Mouse (Mus musculus) hindbrain, embryonic 13.5 days (tissue): ENCODE results near the gene Zfp719. TPM values are rescaled to one million over a fixed set of nuclear protein-coding genes. Genes with fewer than 3 reads are reported as not detected.

Experiments used
- ATAC-seq: fragments of 200-750 bp; cut with Nextera tagmentation; 2 replicates; pipeline ENCODE4 v1.8.0; 2017; ENCODE audit warnings: moderate TSS enrichment; ENCODE audit not compliant: low FRiP score
- H3K27ac ChIP-seq: fragments of 300-500 bp; sonication (generic); 2 replicates; pipeline ENCODE4 v1.5.1; 2015; ENCODE audit warnings: inconsistent platforms, mild to moderate bottlenecking, moderate library complexity
- H3K27me3 ChIP-seq: fragments of 300-500 bp; sonication (generic); 2 replicates; pipeline ENCODE4 v1.6.1; 2015; ENCODE audit warnings: mild to moderate bottlenecking, inconsistent platforms
- H3K36me3 ChIP-seq: fragments of 300-500 bp; sonication (generic); 2 replicates; pipeline ENCODE4 v1.6.1; 2015; ENCODE audit warnings: mild to moderate bottlenecking, inconsistent platforms
- H3K4me1 ChIP-seq: fragments of 300-500 bp; sonication (generic); replicated peaks from 2 replicates; pipeline ENCODE4 v1.6.1; 2015; ENCODE audit warnings: inconsistent platforms
- H3K4me2 ChIP-seq: fragments of 300-500 bp; sonication (generic); 2 replicates; pipeline ENCODE4 v1.6.1; 2015; ENCODE audit warnings: inconsistent platforms, mild to moderate bottlenecking, moderate library complexity
- H3K4me3 ChIP-seq: fragments of 300-500 bp; sonication (generic); 2 replicates; pipeline ENCODE4 v1.5.1; 2015; ENCODE audit warnings: mild to moderate bottlenecking, inconsistent platforms
- H3K9ac ChIP-seq: fragments of 300-500 bp; sonication (generic); 2 replicates; pipeline ENCODE4 v1.6.1; 2015; ENCODE audit warnings: mild to moderate bottlenecking, inconsistent platforms
- H3K9me3 ChIP-seq: fragments of 300-500 bp; sonication (generic); 2 replicates; pipeline ENCODE4 v1.6.1; 2016; ENCODE audit warnings: inconsistent platforms
- WGBS: fragments of 180-500 bp; shearing (Covaris S2); methylation state at CpG from one replicate; pipeline ENCODE4 v1.1.7; 2015; 5-methylcytosine and 5-hydroxymethylcytosine counted together
- polyA plus RNA-seq: library from polyadenylated mRNA; unstranded; fragments of >200 nt; fragmentation: Nextera tagmentation; extraction: Ambion mirVana; gene quantifications from 2 replicates; pipeline ENCODE4 v1.2.1, GENCODE M21; 2015

Gene Zfp719
- polyA plus RNA-seq, 1 experiment from 2014 or later = 15.1 TPM

GRCm38 (mm10) chr7:43556901-43557300, 22.5 kb upstream of the Zfp719 start:
- no peak for ATAC-seq

DNA sequence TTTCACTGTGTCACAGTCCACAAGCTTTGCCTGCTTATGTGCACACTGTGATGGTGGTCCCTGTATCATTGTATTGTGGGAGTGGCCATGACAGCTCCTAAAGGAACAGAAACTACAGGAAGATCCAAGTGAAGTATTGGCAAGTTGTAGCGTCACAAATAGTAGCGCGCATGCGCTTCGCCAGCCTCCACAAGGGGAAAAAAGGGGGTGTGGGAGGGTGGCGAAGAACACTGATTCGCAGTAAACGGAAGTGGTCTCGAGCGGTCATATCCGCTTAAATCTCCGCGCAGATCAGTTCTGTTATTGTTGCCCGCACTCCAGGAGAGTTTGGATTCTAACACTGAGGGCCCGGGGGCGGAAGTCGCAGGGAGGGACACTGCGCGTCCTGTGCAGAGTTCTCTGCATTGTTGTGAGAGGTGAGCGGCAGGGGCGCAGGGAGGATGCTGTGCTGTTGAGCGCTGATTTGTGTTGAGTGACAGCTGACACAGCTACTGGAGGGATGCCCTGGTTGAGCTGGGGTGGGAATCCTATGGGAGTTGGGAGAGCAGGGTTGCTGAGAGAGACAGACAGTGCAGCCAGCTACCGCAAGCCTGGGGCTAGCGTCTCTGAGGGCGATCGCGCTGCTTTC, 17.3 kb upstream of the Zfp719 start, which contains the start of gene Zfp658:
Zfp658 (plus strand) TSS at position 251 of the 628 bp plus-strand sequence.
- peaks cover 24% of the 10 kb centered on the region for H3K4me1 ChIP-seq
- peak; percentile 94 for ATAC-seq
- H3K9me3 ChIP-seq = no peaks in the 10 kb centered on the region
- H3K4me3 ChIP-seq = peak within 1 kb of the TSS; percentile 83
- peaks cover 20% of the 10 kb centered on the region for H3K36me3 ChIP-seq
- 0% methylated on average over 27 of the region's 27 CpGs for WGBS
- peak within 1 kb of the TSS; percentile 87 for H3K9ac ChIP-seq
- peak within 1 kb of the TSS; percentile 92 for H3K27ac ChIP-seq
- H3K27me3 ChIP-seq = no peaks in the 10 kb centered on the region
- peak within 1 kb of the TSS; percentile 77 for H3K4me2 ChIP-seq

More at GRCm38 (mm10) chr7:43556901-43557300, 22.5 kb upstream of the Zfp719 start:
- Histone ChIP-seq H3K27ac (no peak overlapping the region), H3K4me1 (no peaks in the 10 kb centered on the region), H3K4me2 (no peak overlapping the region), H3K9me3 (no peaks in the 10 kb centered on the region), H3K36me3 (no peaks in the 10 kb centered on the region), H3K9ac (no peak overlapping the region), H3K4me3 (no peak overlapping the region), H3K27me3 (no peaks in the 10 kb centered on the region)
- WGBS = 92% methylated on average over 1 of the region's 1 CpGs

GRCm38 (mm10) chr7:43562651-43563070, 16.7 kb upstream of the Zfp719 start:
- H3K4me3 ChIP-seq = peak overlapping the region; percentile 83
- peaks cover 24% of the 10 kb centered on the region for H3K4me1 ChIP-seq
- peak overlapping the region; percentile 92 for H3K27ac ChIP-seq
- H3K27me3 ChIP-seq = no peaks in the 10 kb centered on the region
- H3K36me3 ChIP-seq = peaks cover 25% of the 10 kb centered on the region
- peak overlapping the region; percentile 87 for H3K9ac ChIP-seq
- ATAC-seq = peak; percentile 18; the same call in 1 of the 2 replicates
- H3K4me2 ChIP-seq = peak overlapping the region; percentile 77
- H3K9me3 ChIP-seq = no peaks in the 10 kb centered on the region
- 0% methylated on average over 10 of the region's 10 CpGs for WGBS

- H3K27ac ChIP-seq = no peak overlapping the region; the same call in 1 of the 2 replicates
- ATAC-seq = no peak
- H3K4me2 ChIP-seq = peak overlapping the region; percentile 77
- peak overlapping the region; percentile 83 for H3K4me3 ChIP-seq
- H3K9ac ChIP-seq = peak overlapping the region; percentile 87
- H3K27me3 ChIP-seq = no peaks in the 10 kb centered on the region
- H3K4me1 ChIP-seq = peaks cover 24% of the 10 kb centered on the region
- H3K9me3 ChIP-seq = no peaks in the 10 kb centered on the region
- WGBS = 56% methylated on average over 6 of the region's 6 CpGs
- H3K36me3 ChIP-seq = peaks cover 32% of the 10 kb centered on the region
Measured at GRCm38 (mm10) chr7:43563300-43563699, 16.1 kb upstream of the Zfp719 start.

GRCm38 (mm10) chr7:43571216-43571615, 8.2 kb upstream of the Zfp719 start:
- Histone ChIP-seq H3K9me3 (no peaks in the 10 kb centered on the region), H3K4me1 (no peaks in the 10 kb centered on the region), H3K27ac (no peak overlapping the region), H3K27me3 (no peaks in the 10 kb centered on the region), H3K9ac (no peak overlapping the region), H3K4me2 (no peak overlapping the region), H3K36me3 (peaks cover 82% of the 10 kb centered on the region), H3K4me3 (no peak overlapping the region)
- ATAC-seq = no peak
- WGBS = 92% methylated on average over 2 of the region's 2 CpGs

DNA sequence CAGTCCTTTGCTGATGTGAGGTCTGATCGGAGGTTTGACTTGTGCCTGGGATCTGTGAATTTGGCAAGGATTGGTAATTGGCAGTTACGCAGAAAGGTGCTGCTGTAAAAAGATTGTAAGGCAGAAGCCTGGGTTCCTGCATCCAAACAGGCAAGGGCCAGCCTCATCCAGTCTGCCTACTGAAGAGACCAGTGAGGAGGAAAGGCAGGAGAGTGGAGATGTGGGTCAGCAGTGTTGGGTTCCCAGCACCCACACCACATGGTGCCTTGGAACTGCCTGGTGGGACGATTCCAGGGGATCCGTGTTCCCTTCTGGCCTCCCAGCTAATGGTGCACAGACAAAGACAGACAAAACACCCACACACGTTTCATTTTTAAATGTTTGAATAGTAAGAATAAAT, 1.1 kb downstream of the Zfp719 start:
- WGBS = 73% methylated on average over 5 of the region's 5 CpGs
- H3K36me3 ChIP-seq = peaks cover 23% of the 10 kb centered on the region
- peak overlapping the region; percentile 72 for H3K4me2 ChIP-seq
- H3K27ac ChIP-seq = peak overlapping the region; percentile 92
- H3K9me3 ChIP-seq = no peaks in the 10 kb centered on the region
- H3K27me3 ChIP-seq = no peaks in the 10 kb centered on the region
- H3K4me3 ChIP-seq = peak overlapping the region; percentile 69
- H3K9ac ChIP-seq = peak overlapping the region; percentile 84
- ATAC-seq = no peak
- peaks cover 26% of the 10 kb centered on the region for H3K4me1 ChIP-seq

DNA sequence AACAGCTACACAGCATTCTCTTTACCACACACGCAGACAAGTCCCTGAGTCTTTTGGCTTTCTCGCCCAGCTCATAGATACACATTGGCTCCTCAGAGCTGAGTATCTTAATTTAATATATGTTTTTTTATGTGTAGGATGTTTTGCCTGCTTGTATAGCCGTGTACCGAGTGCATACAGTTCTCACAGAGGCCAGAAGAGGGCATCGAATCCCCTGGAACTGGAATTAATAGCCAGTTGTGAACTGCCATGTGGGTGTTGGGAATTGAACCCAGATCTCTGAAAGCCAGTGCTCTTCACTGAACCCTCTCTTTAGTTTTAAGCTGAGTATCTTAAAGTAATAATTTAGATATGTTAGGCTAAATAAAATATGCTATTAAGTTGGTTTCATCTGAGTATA, 5.4 kb downstream of the Zfp719 start:
- H3K9me3 ChIP-seq = no peaks in the 10 kb centered on the region
- no peak overlapping the region for H3K27ac ChIP-seq
- 93% methylated on average over 5 of the region's 5 CpGs for WGBS
- H3K36me3 ChIP-seq = peaks cover 62% of the 10 kb centered on the region
- peaks cover 26% of the 10 kb centered on the region for H3K4me1 ChIP-seq
- H3K4me2 ChIP-seq = no peak overlapping the region
- no peak for ATAC-seq
- H3K9ac ChIP-seq = no peak overlapping the region
- H3K4me3 ChIP-seq = no peak overlapping the region
- H3K27me3 ChIP-seq = no peaks in the 10 kb centered on the region

- Histone ChIP-seq H3K9ac (no peak overlapping the region), H3K9me3 (no peaks in the 10 kb centered on the region), H3K27ac (no peak overlapping the region), H3K36me3 (no peaks in the 10 kb centered on the region), H3K4me2 (no peak overlapping the region), H3K4me3 (no peak overlapping the region), H3K27me3 (no peaks in the 10 kb centered on the region), H3K4me1 (peaks cover 4% of the 10 kb centered on the region; the same call in 1 of the 2 replicates)
- WGBS = 33% methylated on average over 5 of the region's 5 CpGs
- ATAC-seq = no peak
Measured at GRCm38 (mm10) chr7:43601884-43602283, 22.5 kb downstream of the Zfp719 start.

DNA sequence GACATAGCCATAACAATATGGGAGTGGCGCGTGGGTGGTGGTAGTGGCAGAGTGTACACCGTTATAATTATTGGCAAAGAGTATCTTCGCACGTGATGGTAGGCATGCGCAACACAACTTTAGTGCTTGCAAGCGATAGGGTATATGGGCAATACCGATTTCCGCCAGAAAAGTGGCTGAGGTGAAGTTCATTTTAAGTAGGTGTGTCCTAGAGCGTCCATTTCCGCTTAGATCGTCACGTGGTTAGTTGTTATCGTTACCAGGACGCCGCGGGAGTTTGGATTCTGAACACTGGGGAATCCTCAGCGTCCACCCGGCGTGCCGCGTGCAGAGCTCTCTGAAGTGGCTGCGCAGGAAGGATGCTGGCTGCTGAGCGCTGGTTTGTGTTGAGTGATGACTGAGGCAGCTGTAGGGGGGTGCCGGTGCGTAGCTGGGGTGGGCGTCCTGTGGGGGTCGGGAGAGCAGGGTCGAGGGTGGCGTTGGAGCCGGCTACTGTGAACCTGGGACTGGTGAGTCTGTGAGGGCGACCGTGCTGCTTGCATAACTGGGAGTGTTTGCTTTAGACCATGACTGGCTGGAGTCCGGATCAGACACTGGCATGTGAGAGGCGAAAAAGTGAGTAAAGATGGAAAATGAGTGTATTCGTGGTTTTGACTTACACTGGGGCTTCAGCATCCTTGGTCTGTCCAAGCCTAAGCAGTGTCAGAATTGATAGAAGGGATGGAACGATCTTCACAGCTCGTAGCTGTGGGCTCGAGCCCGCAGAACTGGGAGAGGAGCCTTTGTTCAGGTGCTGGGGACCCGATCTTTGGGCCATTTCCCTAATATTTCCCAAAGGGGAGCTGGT, 27.7 kb downstream of the Zfp719 start, which contains the start of gene Zfp819:
Zfp819 (plus strand) TSS at position 274 of the 847 bp plus-strand sequence.
- H3K36me3 ChIP-seq = no peaks in the 10 kb centered on the region
- peak within 1 kb of the TSS; percentile 78 for H3K4me2 ChIP-seq
- peak; percentile 90 for ATAC-seq
- H3K27me3 ChIP-seq = peaks cover 9% of the 10 kb centered on the region; the same call in 1 of the 2 replicates
- no peak within 1 kb of the TSS for H3K27ac ChIP-seq
- 17% methylated on average over 41 of the region's 41 CpGs for WGBS
- H3K9me3 ChIP-seq = no peaks in the 10 kb centered on the region
- H3K4me1 ChIP-seq = peaks cover 12% of the 10 kb centered on the region
- peak within 1 kb of the TSS; percentile 46 for H3K4me3 ChIP-seq
- H3K9ac ChIP-seq = peak within 1 kb of the TSS; percentile 62; the same call in 1 of the 2 replicates

- H3K4me3 ChIP-seq = peak overlapping the region; percentile 46
- peaks cover 9% of the 10 kb centered on the region; the same call in 1 of the 2 replicates for H3K27me3 ChIP-seq
- H3K36me3 ChIP-seq = no peaks in the 10 kb centered on the region
- no peaks in the 10 kb centered on the region for H3K9me3 ChIP-seq
- peaks cover 9% of the 10 kb centered on the region for H3K4me1 ChIP-seq
- ATAC-seq = peak; percentile 21; the same call in 1 of the 2 replicates
- peak overlapping the region; percentile 78 for H3K4me2 ChIP-seq
- no peak overlapping the region for H3K27ac ChIP-seq
- WGBS = 43% methylated on average over 5 of the region's 5 CpGs
- H3K9ac ChIP-seq = no peak overlapping the region
Measured at GRCm38 (mm10) chr7:43607743-43608287, 28.4 kb downstream of the Zfp719 start.

DNA sequence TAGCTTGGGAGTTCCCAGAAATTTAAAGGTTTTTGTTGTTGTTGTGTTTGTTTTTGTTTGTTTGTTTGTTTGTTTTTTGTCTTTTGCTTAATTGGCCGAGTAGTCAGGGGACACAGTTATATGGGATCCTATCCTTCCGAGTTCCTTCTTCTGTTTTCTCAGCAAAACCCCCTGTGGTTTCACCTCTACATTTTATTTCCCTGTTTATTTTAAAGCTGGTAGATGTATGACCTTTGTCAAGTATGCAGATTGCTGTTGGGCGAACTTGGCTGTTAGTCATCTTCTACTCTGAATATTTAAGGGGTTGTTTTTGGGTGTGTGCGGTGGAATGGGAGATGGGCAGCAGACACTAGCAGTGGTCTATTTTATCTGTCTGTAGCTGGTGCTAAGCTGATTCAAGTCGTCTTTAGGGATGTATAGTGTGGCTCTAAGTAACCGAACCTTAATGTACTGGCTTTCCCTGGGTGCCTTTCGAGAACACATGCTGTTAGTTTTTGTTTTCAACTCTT, 29.0 kb downstream of the Zfp719 start:
- Histone ChIP-seq H3K9me3 (no peaks in the 10 kb centered on the region), H3K9ac (no peak overlapping the region), H3K27me3 (peaks cover 9% of the 10 kb centered on the region; the same call in 1 of the 2 replicates), H3K4me2 (no peak overlapping the region), H3K4me3 (no peak overlapping the region), H3K36me3 (no peaks in the 10 kb centered on the region), H3K4me1 (peaks cover 9% of the 10 kb centered on the region), H3K27ac (no peak overlapping the region)
- 80% methylated on average over 7 of the region's 7 CpGs for WGBS
- no peak for ATAC-seq
